Mouse (Mus musculus): ENCODE results near the gene Hoxb1. TPM values are rescaled to one million over a fixed set of nuclear protein-coding genes. Genes with fewer than 3 reads are reported as not detected.

Hoxb1 gene
- total and polyA plus RNA-seq, 2 experiments from 2014 or later: not detected

GRCm38 (mm10) chr11:96325747-96326212 is 39.8 kb upstream of the Hoxb1 start:
- TF ChIP-seq CTCF (IDR thresholded peaks at IDR 0.05; ENCODE audit: low read depth): no peak
- no peak for ATAC-seq
- WGBS: 2% methylated on average over 22 of the region's 22 CpGs
- Histone ChIP-seq H3K4me2 (ENCODE audit: low read depth) (no peak overlapping the region), H3K9me3 (ENCODE audit: low read length) (no peaks in the 10 kb centered on the region), H3K4me1 (ENCODE audit: insufficient read depth) (no peaks in the 10 kb centered on the region), H3K36me3 (ENCODE audit: insufficient read depth) (no peaks in the 10 kb centered on the region), H3K4me3 (ENCODE audit: low read depth, low read length) (no peak overlapping the region), H3K9ac (no peak overlapping the region), H3K27ac (ENCODE audit: low read depth, low read length) (no peak overlapping the region), H3K27me3 (ENCODE audit: insufficient read depth, low read length) (peaks cover 100% of the 10 kb centered on the region)
- no peak for DNase-seq

- Histone ChIP-seq H3K27me3 (ENCODE audit: insufficient read depth, low read length) (peaks cover 100% of the 10 kb centered on the region), H3K9ac (no peak overlapping the region), H3K4me3 (ENCODE audit: low read depth, low read length) (no peak overlapping the region), H3K4me1 (ENCODE audit: insufficient read depth) (no peaks in the 10 kb centered on the region), H3K9me3 (ENCODE audit: low read length) (no peaks in the 10 kb centered on the region), H3K36me3 (ENCODE audit: insufficient read depth) (no peaks in the 10 kb centered on the region), H3K4me2 (ENCODE audit: low read depth) (no peak overlapping the region), H3K27ac (ENCODE audit: low read depth, low read length) (no peak overlapping the region)
- DNase-seq (no peak), ATAC-seq (no peak)
- 2% methylated on average over 12 of the region's 12 CpGs for WGBS
- TF ChIP-seq CTCF (IDR thresholded peaks at IDR 0.05; ENCODE audit: low read depth): no peak
These were observed 38.8 kb upstream of the Hoxb1 start for GRCm38 (mm10) chr11:96326705-96327104.

- no peak overlapping the region for H3K27ac ChIP-seq (ENCODE audit: low read depth, low read length)
- 3% methylated on average over 7 of the region's 7 CpGs for WGBS
- no peak for DNase-seq
- no peak for TF ChIP-seq CTCF (IDR thresholded peaks at IDR 0.05; ENCODE audit: low read depth)
- no peaks in the 10 kb centered on the region for H3K4me1 ChIP-seq (ENCODE audit: insufficient read depth)
- no peaks in the 10 kb centered on the region for H3K36me3 ChIP-seq (ENCODE audit: insufficient read depth)
- H3K4me3 ChIP-seq (ENCODE audit: low read depth, low read length): no peak overlapping the region
- ATAC-seq: no peak
- H3K9ac ChIP-seq: no peak overlapping the region
- peaks cover 100% of the 10 kb centered on the region for H3K27me3 ChIP-seq (ENCODE audit: insufficient read depth, low read length)
- H3K4me2 ChIP-seq (ENCODE audit: low read depth): no peak overlapping the region
- H3K9me3 ChIP-seq (ENCODE audit: low read length): no peaks in the 10 kb centered on the region
These were observed 38.4 kb upstream of the Hoxb1 start for GRCm38 (mm10) chr11:96327122-96327521.

- Histone ChIP-seq H3K9me3 (ENCODE audit: low read length) (no peaks in the 10 kb centered on the region), H3K9ac (no peak overlapping the region), H3K4me1 (ENCODE audit: insufficient read depth) (no peaks in the 10 kb centered on the region), H3K4me2 (ENCODE audit: low read depth) (no peak overlapping the region), H3K36me3 (ENCODE audit: insufficient read depth) (no peaks in the 10 kb centered on the region), H3K27ac (ENCODE audit: low read depth, low read length) (no peak overlapping the region), H3K4me3 (ENCODE audit: low read depth, low read length) (no peak overlapping the region), H3K27me3 (ENCODE audit: insufficient read depth, low read length) (peaks cover 100% of the 10 kb centered on the region)
- DNase-seq (no peak), ATAC-seq (no peak)
- 6% methylated on average over 5 of the region's 5 CpGs for WGBS
- TF ChIP-seq CTCF (IDR thresholded peaks at IDR 0.05; ENCODE audit: low read depth): no peak
These were observed 37.8 kb upstream of the Hoxb1 start for GRCm38 (mm10) chr11:96327750-96328149.

- Histone ChIP-seq H3K4me3 (ENCODE audit: low read depth, low read length) (no peak overlapping the region), H3K27ac (ENCODE audit: low read depth, low read length) (no peak overlapping the region), H3K9ac (no peak overlapping the region), H3K4me1 (ENCODE audit: insufficient read depth) (no peaks in the 10 kb centered on the region), H3K27me3 (ENCODE audit: insufficient read depth, low read length) (peaks cover 100% of the 10 kb centered on the region), H3K4me2 (ENCODE audit: low read depth) (no peak overlapping the region), H3K9me3 (ENCODE audit: low read length) (no peaks in the 10 kb centered on the region), H3K36me3 (ENCODE audit: insufficient read depth) (no peaks in the 10 kb centered on the region)
- DNase-seq (no peak), ATAC-seq (no peak)
- no peak for TF ChIP-seq CTCF (IDR thresholded peaks at IDR 0.05; ENCODE audit: low read depth)
- WGBS: 3% methylated on average over 8 of the region's 8 CpGs
These were observed 36.9 kb upstream of the Hoxb1 start for GRCm38 (mm10) chr11:96328605-96329004.

DNA sequence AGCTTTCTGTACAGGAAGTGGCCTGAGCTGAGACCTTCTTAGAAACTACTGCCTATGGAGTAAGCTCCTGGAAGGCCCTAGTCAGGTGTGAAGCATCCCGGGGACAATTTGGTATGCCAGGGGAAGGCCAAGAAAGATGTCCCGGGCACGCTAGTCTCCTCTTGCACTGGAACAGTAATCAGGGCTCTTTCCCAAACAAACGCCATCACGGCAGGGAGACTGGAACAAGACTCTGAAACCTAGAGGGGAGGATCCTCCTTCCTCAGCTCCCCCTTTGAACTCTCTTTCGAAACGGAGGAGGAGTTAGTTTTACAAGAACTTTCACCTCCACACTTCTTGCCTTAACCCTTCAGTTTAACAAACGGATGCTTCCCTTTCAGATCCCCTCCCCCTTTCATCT is 33.4 kb upstream of the Hoxb1 start:
- no peak for TF ChIP-seq CTCF (IDR thresholded peaks at IDR 0.05; ENCODE audit: low read depth)
- Histone ChIP-seq H3K4me2 (ENCODE audit: low read depth) (no peak overlapping the region), H3K36me3 (ENCODE audit: insufficient read depth) (no peaks in the 10 kb centered on the region), H3K4me1 (ENCODE audit: insufficient read depth) (no peaks in the 10 kb centered on the region), H3K9me3 (ENCODE audit: low read length) (no peaks in the 10 kb centered on the region), H3K27me3 (ENCODE audit: insufficient read depth, low read length) (peaks cover 100% of the 10 kb centered on the region), H3K9ac (no peak overlapping the region), H3K27ac (ENCODE audit: low read depth, low read length) (no peak overlapping the region), H3K4me3 (ENCODE audit: low read depth, low read length) (no peak overlapping the region)
- DNase-seq (no peak), ATAC-seq (no peak)
- under 1% methylated on average over 8 of the region's 8 CpGs for WGBS

DNA sequence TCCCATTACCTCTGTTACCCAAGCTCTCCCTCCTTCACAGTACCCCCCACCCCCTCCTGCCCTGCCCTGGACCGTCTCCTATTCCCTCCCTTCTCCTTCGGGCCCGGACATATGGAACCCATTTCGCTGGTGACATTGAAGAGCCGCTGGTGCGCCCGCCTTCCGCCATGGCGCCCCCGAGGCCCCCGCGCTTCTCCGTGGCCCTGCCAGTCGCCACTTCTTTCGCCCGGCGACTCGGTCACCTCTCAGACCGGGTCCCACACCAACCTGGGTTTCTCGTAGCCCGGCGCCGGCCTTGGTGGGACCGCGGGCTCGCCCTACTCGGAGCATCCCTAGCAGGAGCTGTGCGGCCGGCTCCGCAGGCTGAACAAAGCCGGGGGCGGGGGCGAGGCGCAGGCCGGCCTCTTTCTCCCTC is 32.9 kb upstream of the Hoxb1 start:
- DNase-seq (no peak), ATAC-seq (no peak)
- no peak overlapping the region for H3K9ac ChIP-seq
- under 1% methylated on average over 34 of the region's 35 CpGs for WGBS
- H3K9me3 ChIP-seq (ENCODE audit: low read length): no peaks in the 10 kb centered on the region
- no peak for TF ChIP-seq CTCF (IDR thresholded peaks at IDR 0.05; ENCODE audit: low read depth)
- H3K4me3 ChIP-seq (ENCODE audit: low read depth, low read length): no peak overlapping the region
- H3K4me1 ChIP-seq (ENCODE audit: insufficient read depth): no peaks in the 10 kb centered on the region
- peaks cover 100% of the 10 kb centered on the region for H3K27me3 ChIP-seq (ENCODE audit: insufficient read depth, low read length)
- H3K4me2 ChIP-seq (ENCODE audit: low read depth): no peak overlapping the region
- no peaks in the 10 kb centered on the region for H3K36me3 ChIP-seq (ENCODE audit: insufficient read depth)
- no peak overlapping the region for H3K27ac ChIP-seq (ENCODE audit: low read depth, low read length)
